Mouse (Mus musculus): ENCODE data around the gene Cdk5rap3.

Gene Cdk5rap3

DNA sequence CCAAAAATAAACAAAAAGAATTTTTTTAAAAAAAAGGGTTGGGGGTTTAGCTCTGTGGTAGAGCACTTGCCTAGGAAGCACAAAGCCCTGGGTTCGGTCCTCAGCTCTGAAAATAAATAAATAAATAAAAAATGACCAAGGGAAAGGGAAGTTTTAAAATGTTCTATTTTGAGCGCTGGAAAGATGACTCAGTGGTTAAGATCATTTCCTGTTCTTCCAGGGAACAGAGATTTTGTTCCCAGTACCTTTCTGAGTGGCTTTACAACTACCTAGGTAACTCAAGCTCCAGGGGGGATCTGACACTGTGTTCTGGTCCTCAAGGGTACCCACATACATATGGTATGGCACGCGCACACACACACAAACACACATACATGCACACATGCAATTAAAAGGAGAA lies 20.4 kb downstream of the Cdk5rap3 start:
- no peak for DNase-seq (ENCODE audit: low spot score)

DNA sequence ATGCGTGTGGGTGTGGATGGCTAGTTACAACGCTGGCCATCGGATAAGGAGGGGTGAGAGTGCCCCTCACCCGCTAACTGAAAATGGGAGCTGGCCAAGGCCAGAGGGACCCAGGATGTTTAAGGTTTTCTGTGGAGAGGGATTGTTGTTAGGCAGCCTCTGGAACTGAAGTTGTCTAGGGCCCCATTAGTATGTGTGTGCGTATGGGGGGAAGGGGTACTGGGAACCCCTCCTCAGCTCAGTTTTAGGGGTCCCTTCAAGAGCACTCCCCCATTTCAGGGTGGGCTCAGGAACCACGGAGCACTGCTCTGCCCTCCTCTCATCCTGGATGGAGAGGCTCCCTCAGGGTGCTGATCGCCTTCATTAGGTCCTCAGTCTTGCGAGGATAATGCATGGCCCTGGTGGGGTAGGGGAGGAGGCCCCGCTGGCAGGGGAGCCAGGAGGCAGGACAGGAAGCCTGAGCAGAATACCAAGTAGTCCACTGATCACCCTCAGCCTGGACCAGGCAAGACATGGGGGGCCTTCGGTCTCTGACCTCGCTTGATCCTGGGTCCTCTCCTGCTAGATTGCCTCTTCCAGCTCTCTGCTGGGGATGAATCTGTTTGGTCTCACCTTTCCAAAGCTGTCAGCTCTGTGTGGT lies 23.0 kb downstream of the Cdk5rap3 start:
- no peak for DNase-seq (ENCODE audit: low spot score)

DNA sequence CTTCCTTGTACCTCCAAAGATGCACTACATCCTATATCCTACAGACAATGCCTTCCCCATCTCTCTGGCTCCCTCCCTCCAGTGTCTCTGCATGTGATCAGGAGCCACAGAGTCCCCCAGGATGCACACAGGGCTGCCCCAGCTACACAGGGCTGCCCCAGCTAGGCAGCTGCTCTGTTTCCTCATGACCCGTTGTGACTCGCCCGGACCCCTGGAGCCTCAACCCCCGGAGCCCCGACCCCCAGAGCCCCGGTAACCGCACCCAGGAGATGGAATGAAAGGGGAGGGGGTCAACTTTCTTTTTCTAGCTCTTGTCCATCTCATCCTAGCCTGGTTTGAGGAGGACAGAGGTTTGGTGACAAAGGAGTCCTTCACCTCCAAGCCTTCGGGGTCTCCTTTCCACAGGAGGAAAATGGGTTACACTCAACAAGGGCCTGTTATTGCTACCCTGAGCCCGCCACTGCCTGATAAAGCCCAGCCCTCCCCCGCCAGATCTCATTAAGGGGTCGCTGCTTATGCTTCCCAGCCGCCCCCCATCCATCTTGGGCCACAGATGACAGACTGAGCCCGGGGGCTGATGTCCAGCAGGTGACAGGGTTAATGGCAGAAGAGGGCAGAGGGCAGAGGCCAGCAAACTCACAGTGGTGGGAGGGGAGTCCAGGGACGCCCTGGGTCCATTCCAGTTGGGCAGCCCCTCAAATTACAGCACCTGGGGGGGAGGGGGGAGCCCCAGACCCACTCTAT lies 24.3 kb downstream of the Cdk5rap3 start:
- DNase-seq (ENCODE audit: low spot score): no peak

DNA sequence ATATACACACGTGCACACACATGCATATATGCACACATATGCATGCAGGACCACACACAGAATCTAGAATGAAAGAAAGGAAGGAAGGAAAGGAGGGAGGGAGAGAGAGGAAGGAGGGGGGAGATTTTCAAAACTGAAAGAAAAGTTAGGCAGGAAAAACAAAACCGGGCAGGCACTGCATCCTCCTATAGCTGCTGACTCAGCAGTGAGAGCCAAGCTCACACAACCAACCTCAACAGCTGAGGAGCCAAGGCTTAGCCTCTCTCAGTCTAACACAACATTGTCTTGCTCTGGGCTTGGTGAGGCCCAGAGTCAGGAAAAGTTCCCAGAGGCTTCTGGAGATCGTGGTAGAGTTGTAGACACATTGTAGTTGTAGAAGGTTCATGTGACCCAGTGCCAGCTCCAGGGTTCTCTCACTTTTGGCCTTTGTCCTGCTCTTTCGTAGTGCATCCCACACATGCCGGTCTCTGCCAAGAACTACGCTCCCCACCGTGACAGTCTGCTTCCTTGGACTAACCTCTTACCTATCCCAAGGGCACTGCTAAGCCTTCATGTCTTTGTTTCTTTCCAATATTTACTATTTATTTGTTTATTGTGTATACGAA lies 29.3 kb downstream of the Cdk5rap3 start:
- DNase-seq (ENCODE audit: low spot score): no peak

DNA sequence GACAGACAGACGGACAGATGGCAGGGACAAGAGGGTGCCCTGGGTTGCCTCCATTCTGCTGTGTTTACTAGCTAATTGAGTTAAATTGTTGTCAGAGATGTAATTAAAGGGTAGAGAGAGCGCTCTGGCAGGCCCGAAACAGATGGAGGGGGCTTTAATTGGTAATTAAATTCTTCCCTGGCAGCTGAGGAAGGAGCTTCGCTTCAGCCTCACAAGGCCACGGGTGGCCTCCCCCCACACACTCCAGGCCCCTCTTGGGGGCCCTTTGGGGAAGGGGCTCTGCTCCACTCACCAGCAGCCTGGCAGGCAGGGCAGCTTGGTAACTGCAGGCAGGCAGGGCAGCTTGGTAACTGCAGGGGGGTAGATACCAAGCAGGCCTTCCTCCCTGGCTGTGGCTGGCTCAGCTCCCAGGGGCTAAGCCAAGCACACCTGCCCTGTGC lies 30.4 kb downstream of the Cdk5rap3 start:
- DNase-seq (ENCODE audit: low spot score): no peak

DNA sequence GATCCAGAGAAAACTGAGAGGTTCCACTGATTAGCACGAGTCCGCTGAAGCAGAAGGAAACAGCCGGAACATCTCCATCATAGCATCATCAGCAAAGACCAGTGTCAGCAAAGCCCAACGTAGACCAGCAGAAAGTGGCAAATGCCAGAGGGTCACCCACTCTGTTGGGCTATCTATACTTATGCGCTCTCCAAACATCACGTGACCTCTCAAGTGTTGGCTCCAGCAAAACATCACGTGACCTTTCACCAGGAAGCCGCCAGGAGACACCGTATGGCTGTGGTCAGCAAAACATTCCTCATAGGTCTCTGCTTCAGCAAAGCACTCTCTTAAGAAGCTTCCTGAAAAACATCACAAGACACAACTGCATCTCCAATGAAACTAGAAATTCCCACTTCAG lies 36.0 kb downstream of the Cdk5rap3 start:
- DNase-seq (ENCODE audit: low spot score): no peak

DNA sequence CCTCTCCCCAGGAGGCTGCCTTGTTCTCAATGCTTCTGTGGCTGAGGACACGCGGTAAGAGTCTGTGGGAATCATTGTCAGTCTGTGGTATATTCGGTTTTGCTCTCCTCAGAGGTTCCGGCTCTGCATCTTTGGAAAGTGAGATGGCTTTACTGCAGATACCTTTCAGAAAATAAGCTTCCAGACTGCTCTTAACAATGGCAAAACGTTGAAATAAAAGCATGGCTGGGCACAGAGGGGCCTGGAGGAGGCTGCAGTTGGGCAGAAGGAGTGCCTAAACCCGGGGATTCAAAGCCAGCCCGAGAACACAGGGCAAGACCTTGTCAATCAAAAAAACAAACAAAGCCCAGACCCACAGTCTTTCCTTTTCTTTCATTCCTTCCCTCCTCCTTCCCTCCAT lies 36.9 kb downstream of the Cdk5rap3 start:
- DNase-seq (ENCODE audit: low spot score): no peak

DNA sequence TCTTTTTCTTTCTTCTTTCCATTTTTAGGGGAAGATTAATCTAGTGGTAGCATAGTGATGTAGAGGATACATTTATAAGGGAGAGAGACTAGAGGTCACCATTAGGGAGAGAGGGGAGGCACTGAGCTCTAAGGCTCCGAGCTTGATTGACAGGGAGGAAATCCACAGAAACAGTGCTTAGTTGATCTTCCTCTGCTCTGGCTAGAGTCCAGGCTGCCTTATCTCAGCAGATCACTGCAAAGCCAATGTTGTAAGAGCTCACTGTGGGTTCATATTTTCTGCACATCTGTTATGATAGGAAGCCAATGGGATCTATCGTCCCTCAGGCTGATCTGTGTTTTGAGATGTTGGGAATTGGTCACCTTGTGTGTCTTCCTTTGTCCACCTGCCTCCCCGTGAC lies 37.6 kb downstream of the Cdk5rap3 start:
- no peak for DNase-seq (ENCODE audit: low spot score)

DNA sequence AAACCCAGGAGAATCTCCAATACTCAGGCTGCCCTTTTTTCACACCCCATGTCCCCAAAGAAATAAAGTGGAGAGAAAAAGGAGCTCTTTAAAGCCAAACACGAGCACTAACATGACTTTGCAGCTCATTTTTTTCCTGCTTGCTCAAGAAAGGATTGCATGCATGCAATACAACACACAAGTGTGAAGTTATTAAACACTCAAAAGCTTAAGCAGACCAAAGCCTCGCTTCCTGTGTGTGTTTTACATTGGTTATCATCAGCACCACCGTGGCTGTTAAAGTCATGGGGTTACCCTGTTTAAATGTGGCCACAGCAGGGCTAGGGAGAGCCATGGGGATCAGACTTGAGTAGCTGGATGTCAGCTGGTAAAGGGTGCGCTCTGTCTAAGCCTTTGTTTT lies 39.2 kb downstream of the Cdk5rap3 start:
- no peak for DNase-seq (ENCODE audit: low spot score)

DNA sequence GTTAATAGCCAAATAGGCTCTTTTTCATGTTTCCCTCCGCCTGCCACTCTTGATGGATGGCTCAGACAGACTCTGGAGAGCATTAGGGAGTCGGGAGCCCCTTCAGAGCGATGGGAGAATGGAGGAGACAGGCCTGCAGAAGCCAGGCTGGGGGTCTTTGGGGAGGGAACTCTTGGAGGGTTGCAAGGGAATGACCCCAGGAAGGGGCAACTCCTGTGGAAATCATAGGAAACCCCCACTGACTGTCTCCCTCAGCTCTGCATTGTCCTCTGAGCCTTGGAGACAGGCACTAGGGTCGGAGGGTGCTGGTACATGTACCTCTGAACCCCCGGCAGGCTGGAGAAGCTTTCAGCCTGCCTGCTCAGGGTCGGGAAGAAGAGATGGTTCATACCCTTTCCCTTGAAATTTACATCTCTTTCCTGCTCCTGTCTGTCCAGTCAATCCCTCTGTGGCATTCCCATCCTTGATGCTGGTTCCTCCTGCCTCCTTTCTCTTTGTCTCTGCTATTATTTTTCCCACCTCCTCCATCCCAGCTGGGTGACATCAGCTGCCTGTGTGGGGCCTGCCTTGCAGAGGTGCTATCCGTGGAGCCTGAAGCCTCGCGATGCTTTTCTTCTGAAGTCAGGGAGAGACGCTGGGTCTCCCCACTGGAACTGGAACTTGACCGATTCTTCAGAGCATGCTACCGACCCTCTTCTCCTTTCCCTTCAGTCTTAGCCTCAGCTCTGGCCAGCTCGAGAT lies 39.8 kb downstream of the Cdk5rap3 start:
- DNase-seq (ENCODE audit: low spot score): no peak

DNA sequence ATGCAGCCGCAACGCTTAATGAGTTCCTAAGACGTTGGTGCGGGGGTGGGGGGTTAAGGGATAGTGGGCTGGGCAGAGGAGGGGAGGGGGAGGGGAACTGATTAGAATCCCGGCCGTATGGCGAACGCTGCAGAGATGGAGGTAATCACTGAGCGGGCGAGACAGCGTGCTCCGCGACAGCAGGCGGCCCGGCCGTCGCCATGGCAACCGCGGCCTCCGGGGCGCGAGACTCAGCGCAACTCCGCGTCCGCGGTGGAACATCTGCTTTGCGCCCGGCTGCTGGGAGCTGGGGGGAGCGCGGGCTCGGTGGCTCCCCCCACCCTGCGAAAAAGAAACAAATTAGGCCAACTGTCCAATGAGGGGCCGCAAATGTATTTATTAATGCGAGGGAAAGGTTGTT lies 40.6 kb downstream of the Cdk5rap3 start:
- DNase-seq (ENCODE audit: low spot score): no peak

DNA sequence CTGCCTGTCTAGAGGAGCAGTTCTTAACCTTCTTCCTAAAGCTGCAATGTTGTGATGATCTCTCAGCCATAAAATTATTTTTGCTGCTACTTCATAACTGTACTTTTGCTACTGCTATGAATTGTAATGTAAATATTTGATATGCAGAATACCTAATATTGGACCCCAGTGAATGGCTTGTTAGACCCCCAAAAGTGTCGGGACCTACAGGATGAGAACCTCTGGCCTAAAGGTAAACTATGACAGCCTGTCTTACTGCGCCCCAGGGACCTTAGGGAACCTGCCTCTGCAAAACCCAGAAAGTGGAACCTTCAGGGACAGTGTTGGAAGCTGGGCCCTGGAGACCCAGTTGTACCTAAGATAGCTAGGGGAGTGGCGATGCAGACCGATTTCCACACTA lies 41.0 kb downstream of the Cdk5rap3 start:
- no peak for DNase-seq (ENCODE audit: low spot score)

DNA sequence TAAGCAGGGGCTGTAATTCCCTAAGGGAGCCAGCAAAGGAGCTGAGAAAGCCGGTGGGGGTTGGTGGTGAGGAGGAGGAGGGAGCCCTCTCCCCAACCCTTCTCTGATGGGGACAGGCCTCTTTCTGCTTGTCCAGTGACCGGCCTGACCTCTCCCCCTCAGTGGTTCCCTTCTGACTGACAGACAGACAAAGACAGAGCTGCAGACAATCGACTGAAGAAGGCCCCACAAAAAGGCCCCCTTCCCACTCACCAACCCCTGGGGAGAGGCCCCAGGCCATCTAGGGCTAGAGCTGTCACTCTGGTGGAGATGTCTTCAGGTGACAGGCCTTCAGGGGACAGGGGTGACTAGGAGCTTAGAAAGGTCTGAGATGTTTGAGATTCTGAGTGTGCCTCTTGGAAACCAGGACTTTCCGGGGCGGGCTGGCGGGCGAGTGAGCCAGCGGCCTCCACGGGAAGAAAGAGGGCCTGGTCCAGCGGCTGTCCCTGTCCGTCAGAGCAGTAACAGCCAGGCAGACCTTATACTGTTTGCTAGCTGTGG lies 42.6 kb downstream of the Cdk5rap3 start:
- DNase-seq (ENCODE audit: low spot score): no peak

DNA sequence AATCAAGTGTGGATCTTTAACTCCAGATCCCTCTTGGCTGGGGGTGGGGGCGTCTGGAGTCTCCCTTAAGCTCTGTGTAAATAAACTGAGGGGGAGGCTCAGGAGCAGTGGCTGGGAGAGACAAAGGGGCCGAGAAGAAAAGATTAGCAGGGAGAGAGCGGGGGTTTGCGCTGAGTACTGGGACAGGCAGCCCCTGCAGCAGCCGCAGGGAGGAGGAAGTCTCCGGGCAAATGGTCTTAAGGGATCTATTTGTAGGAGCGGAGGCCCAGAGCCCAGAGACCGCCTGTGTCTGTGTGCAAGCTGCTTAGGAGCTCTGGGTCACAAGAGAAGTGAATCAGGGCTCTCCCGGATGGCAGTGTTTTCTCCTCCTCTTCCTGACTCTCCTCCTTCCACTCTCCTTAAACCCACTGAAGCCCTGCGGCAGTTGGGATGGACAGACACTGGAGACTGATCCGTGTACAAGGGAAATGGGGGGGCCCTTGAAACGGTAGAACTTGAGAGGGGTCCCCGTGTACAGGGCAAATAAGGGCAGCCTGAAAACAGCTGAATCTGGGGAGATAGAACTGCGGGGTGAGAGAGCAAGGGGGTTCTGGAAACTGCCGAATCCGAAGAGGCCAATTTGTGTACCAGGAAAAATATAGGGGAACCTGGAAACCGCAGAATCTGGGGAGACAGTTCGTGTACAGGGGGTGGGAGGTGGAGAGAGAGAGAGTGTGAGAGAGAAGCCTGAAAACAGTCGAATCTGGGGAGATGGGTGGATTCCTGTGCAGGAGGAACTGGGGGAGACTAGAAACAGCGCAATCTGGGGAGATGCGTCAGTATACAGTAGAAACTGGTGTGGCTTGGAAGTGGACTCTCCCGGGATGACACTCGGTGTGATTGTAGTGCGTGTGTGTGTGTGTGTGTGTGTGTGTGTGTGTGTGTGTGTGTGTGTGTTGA lies 43.6 kb downstream of the Cdk5rap3 start:
- no peak for DNase-seq (ENCODE audit: low spot score)

DNA sequence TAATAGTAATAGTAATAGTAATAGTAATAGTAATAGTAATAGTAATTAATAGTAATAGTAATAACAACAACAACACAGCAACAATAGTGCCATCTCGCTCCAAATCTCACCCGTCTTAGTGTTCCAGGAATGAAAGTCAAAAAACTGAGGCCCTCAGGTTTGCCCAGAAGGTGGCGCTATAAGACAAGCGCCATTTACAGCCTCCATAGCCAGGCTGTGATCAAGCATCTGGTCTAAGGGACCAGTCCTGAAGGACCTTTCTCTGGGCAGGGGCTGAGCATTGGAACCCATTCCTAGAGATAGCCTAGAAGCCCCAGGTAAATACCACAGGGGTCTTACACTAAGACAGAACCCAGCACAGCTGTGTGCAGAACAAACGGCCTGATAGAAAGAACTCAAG lies 49.1 kb downstream of the Cdk5rap3 start:
- peak; percentile 71 for DNase-seq (ENCODE audit: low spot score)

DNA sequence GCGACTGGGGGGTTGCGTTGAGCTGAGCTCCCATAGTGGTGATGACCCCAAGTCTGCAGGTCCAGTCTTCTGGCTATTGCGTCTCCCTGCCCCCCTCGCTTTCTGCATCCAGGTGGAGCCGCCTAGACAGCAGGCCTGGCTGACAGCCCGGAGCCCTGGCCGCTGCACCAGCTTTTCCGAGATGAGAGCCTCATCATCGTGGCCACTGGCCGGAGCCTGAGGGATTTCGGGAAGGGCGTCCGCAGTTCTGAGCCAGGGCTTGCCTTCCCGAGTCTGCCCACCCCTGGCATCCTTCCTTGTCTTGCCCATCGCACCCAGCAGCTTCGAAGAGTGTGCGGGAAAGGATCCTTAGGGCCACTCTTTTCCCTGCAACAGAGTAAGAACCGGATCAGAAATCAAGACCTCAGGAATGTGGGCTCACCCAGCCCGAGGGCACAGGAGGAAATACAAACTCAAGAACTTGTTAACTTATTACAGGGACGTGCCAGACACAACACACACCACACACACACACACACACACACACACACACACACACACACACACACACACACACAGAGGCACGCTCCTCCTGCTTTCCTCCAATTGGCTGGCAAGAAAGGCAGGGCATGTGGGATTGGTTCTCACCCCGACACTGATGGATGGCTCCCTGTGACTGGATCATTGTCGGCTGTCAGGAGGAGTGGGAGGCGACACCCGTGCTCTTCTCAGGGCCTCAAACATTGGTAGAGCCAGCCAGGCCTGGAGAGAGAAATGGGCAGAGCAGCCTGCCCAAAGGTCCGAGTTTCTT lies 52.9 kb downstream of the Cdk5rap3 start:
- DNase-seq (ENCODE audit: low spot score): no peak

DNA sequence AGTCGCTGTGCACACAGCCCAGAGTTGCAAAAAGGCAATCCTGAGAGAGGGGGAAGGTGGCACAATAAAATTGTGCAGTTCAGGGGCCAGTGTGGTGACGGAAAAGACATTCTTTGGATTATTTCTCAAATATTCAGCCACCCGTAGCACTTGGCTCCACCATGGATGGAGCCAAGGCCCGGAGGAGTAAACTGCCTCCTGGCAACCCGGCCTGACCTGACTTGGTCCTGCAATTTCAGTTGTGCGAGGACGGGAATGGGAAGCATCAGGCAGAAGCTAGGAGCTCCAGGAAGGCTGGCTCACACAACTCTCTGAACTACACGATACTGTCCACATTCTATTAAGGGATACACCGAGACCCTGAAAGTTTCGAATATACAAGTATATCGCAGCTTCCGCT lies 53.8 kb downstream of the Cdk5rap3 start:
- DNase-seq (ENCODE audit: low spot score): no peak

DNA sequence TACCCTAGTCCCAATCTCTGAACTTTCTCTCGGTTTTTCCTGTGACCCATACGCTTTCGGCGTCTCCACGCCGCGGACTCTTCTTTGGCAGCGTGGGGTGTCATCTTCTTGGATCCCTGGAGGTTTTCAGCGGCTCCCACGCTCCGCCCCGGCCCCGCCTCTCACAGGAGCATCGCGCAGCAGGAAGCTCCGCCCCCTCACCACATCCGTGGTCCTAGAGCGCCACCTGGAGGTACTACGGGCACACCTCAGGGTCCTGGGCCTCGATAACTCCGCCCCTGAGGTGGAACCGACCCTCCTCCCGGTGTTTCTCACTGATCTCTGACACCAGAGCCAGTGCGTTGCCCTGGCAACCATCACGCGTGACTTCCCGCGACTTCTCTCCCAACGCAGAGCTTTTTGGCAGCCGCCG lies 54.4 kb downstream of the Cdk5rap3 start:
- peak; percentile 85 for DNase-seq (ENCODE audit: low spot score)

DNA sequence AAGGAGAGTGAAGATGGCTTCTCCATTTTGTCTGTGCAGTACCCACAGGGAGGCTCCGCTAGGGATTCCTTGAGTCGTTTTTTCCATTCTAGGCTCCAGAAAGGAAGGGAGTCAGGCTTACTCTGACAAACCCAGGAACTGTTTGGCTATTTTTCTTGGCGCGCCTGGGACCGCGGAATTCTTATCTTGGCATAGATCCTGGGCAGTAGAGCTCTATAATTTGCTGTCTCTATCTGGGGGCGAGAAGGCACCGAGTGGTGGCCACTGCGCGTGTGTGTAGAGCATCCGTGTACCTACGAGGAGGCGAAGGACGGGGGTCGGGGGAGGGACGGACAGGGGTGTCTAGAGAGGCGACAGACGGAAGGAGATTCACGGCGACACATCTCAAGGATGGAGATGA lies 54.9 kb downstream of the Cdk5rap3 start:
- no peak for DNase-seq (ENCODE audit: low spot score)

DNA sequence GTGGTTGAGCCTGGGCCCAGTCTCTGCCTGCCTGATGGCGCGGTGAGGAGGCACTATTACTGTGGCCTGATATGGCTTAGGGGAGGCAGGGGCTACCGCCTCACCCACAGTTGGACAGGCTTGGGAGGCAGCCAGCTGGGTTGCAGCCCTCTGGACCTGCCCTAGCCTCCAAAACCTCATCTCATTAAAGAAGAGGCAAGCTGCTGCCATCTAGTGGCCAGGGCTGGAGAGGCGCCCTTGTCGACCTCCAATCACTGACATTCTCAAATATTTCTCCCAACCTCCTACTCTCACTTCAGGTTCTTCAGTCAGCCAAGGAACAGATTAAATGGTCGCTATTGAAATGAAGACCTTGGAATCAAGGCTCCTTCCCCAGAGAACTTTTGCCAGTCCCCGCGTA lies 55.7 kb downstream of the Cdk5rap3 start:
- DNase-seq (ENCODE audit: low spot score): no peak

DNA sequence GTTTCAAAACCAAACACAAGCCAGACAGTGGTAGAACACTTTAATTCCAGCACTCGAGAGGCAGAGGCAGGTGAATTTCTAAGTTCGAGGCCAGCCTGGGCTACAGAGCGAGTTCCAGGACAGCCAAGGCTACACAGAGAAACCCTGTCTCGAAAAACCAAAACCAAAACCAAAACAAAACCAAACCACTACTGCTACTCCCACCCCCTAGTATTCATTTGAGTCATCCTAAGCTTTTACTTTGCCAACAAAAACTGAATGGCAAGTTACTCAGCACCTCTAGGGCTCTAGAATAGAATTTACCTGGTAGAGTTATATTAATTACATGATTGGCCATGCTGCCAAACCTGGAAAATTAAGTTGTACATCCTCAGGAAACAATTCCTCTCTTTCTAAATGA lies 56.7 kb downstream of the Cdk5rap3 start:
- no peak for DNase-seq (ENCODE audit: low spot score)
